Mouse (Mus musculus): Measurements from ENCODE around the gene Gpr156.
"Not testable (repeated sequence)": the region's sequence is repeated elsewhere in the genome, so short reads cannot be mapped to it uniquely, and the experiment has no call there.

The Gpr156 gene

GRCm38 (mm10) chr16:38002485-38002884 is 86.2 kb downstream of the Gpr156 start:
- DNase-seq (ENCODE audit: low spot score), result no peak

GRCm38 (mm10) chr16:38004486-38005020 is 88.3 kb downstream of the Gpr156 start:
- DNase-seq (ENCODE audit: low spot score), result no peak

- DNase-seq (ENCODE audit: low spot score), result no peak
Observed at GRCm38 (mm10) chr16:38005471-38005870, 89.2 kb downstream of the Gpr156 start.

- DNase-seq (ENCODE audit: low spot score), result no peak
Observed at GRCm38 (mm10) chr16:38008371-38008770, 92.1 kb downstream of the Gpr156 start.

- DNase-seq (ENCODE audit: low spot score), result no peak
Observed at GRCm38 (mm10) chr16:38009041-38009825, 92.9 kb downstream of the Gpr156 start.

GRCm38 (mm10) chr16:38011486-38011885 is 95.2 kb downstream of the Gpr156 start:
- no peak for DNase-seq (ENCODE audit: low spot score)

- no peak for DNase-seq (ENCODE audit: low spot score)
Observed at GRCm38 (mm10) chr16:38012382-38012781, 96.1 kb downstream of the Gpr156 start.

GRCm38 (mm10) chr16:38012891-38013290 is 96.6 kb downstream of the Gpr156 start:
- DNase-seq (ENCODE audit: low spot score), result no peak

GRCm38 (mm10) chr16:38014951-38015350 is 98.7 kb downstream of the Gpr156 start:
- no peak for DNase-seq (ENCODE audit: low spot score)

- DNase-seq (ENCODE audit: low spot score), result no peak
Observed at GRCm38 (mm10) chr16:38016928-38017524, 100.7 kb downstream of the Gpr156 start.

GRCm38 (mm10) chr16:38017958-38018376 is 101.7 kb downstream of the Gpr156 start:
- DNase-seq (ENCODE audit: low spot score), result no peak

GRCm38 (mm10) chr16:38032644-38033043 is 116.3 kb downstream of the Gpr156 start:
- DNase-seq (ENCODE audit: low spot score), result no peak

- DNase-seq (ENCODE audit: low spot score), result no peak
Observed at GRCm38 (mm10) chr16:38033071-38033470, 116.8 kb downstream of the Gpr156 start.

- DNase-seq (ENCODE audit: low spot score), result not testable (repeated sequence)
Observed at GRCm38 (mm10) chr16:38038101-38038500, 121.8 kb downstream of the Gpr156 start.

GRCm38 (mm10) chr16:38042160-38042559 is 125.9 kb downstream of the Gpr156 start:
- no peak for DNase-seq (ENCODE audit: low spot score)

- DNase-seq (ENCODE audit: low spot score), result no peak
Observed at GRCm38 (mm10) chr16:38044551-38044950, 128.3 kb downstream of the Gpr156 start.

GRCm38 (mm10) chr16:38047781-38048558 is 131.7 kb downstream of the Gpr156 start:
- no peak for DNase-seq (ENCODE audit: low spot score)
